Mouse (Mus musculus): Measurements from ENCODE around the gene Mup21. TPM values are rescaled to one million over a fixed set of nuclear protein-coding genes. Genes with fewer than 3 reads are reported as not detected.
"Not testable (repeated sequence)": the region's sequence is repeated elsewhere in the genome, so short reads cannot be mapped to it uniquely, and the experiment has no call there.

The Mup21 gene
- not detected in 2 replicates for polyA plus RNA-seq (2014; fragmentation: Nextera tagmentation; extraction: Ambion mirVana)

- no peaks in the 10 kb centered on the region; the same call in 1 of the 2 replicates for H3K9me3 ChIP-seq (replicated peaks; ENCODE audit: control insufficient read depth, low read length)
- no peak within 1 kb of the TSS for H3K4me3 ChIP-seq (ENCODE audit: low read depth, low read length)
- no peaks in the 10 kb centered on the region for H3K27me3 ChIP-seq (ENCODE audit: control insufficient read depth, insufficient read depth, low read length)
- no peak within 1 kb of the TSS for H3K9ac ChIP-seq (ENCODE audit: low read depth, low read length)
- WGBS (ENCODE audit: insufficient replicate concordance), result 69% methylated on average over 2 of the region's 2 CpGs
- no peaks in the 10 kb centered on the region for H3K36me3 ChIP-seq (ENCODE audit: control insufficient read depth, insufficient read depth, low read length)
- no peak within 1 kb of the TSS for H3K27ac ChIP-seq (ENCODE audit: low read depth, low read length)
- no peak within 1 kb of the TSS for H3K4me2 ChIP-seq
- no peak for ATAC-seq (replicated peaks; ENCODE audit: insufficient number of reproducible peaks, low FRiP score, low TSS enrichment)
- H3K4me1 ChIP-seq (ENCODE audit: control insufficient read depth, insufficient read depth, low read length), result no peaks in the 10 kb centered on the region
These were observed at the start of gene Mup21 for GRCm38 (mm10) chr4:62150811-62151210. Gene Mup21 (minus strand): TSS chr4:62150863.

DNA sequence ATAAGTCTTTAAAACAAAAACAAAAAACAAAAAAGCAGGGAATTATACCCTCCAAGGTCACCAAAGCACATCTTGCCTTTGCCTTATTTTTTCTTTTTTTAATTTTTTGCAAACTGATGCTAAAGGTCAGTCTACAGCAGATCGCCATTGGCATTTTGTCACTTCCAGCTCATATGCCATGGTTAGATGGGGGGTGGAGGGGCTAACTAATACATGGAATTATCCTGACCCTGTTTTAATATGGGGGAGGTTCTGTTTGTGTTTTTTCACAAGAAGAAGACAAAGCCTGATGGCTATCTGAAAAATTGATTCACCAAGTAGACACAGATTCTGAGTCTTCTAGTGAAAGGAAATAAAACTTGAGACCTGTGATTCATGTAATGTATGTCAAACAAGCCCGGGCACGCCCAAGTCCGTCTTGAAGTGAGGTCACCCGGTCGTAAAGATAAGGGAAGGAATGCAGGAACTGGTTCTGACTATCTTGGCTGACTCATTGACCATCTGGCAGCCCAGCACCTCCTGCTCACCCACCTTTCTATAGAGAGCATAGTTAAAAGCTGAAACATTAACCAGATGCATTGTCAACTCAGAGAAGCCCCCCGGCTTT lies 49.4 kb upstream of the Mup21 start:
- no peak overlapping the region for H3K27ac ChIP-seq (ENCODE audit: low read depth, low read length)
- no peaks in the 10 kb centered on the region for H3K4me1 ChIP-seq (ENCODE audit: control insufficient read depth, insufficient read depth, low read length)
- H3K36me3 ChIP-seq (ENCODE audit: control insufficient read depth, insufficient read depth, low read length), result peaks cover 46% of the 10 kb centered on the region
- 46% methylated on average over 7 of the region's 7 CpGs for WGBS (ENCODE audit: insufficient replicate concordance)
- H3K4me2 ChIP-seq, result no peak overlapping the region
- no peak for ATAC-seq (replicated peaks; ENCODE audit: insufficient number of reproducible peaks, low FRiP score, low TSS enrichment)
- H3K27me3 ChIP-seq (ENCODE audit: control insufficient read depth, insufficient read depth, low read length), result no peaks in the 10 kb centered on the region
- no peak overlapping the region for H3K9ac ChIP-seq (ENCODE audit: low read depth, low read length)
- H3K9me3 ChIP-seq (replicated peaks; ENCODE audit: control insufficient read depth, low read length), result peaks cover 7% of the 10 kb centered on the region
- no peak overlapping the region for H3K4me3 ChIP-seq (ENCODE audit: low read depth, low read length)

GRCm38 (mm10) chr4:62188778-62189177 lies 38.1 kb upstream of the Mup21 start:
- no peak overlapping the region for H3K4me2 ChIP-seq
- no peak overlapping the region for H3K9ac ChIP-seq (ENCODE audit: low read depth, low read length)
- no peak overlapping the region for H3K27ac ChIP-seq (ENCODE audit: low read depth, low read length)
- no peak overlapping the region for H3K4me3 ChIP-seq (ENCODE audit: low read depth, low read length)
- H3K36me3 ChIP-seq (ENCODE audit: control insufficient read depth, insufficient read depth, low read length), result peaks cover 45% of the 10 kb centered on the region
- no peaks in the 10 kb centered on the region for H3K4me1 ChIP-seq (ENCODE audit: control insufficient read depth, insufficient read depth, low read length)
- peaks cover 50% of the 10 kb centered on the region for H3K9me3 ChIP-seq (replicated peaks; ENCODE audit: control insufficient read depth, low read length)
- no peak for ATAC-seq (replicated peaks; ENCODE audit: insufficient number of reproducible peaks, low FRiP score, low TSS enrichment)
- H3K27me3 ChIP-seq (ENCODE audit: control insufficient read depth, insufficient read depth, low read length), result no peaks in the 10 kb centered on the region

GRCm38 (mm10) chr4:62177282-62177681 lies 26.6 kb upstream of the Mup21 start:
- H3K9me3 ChIP-seq (replicated peaks; ENCODE audit: control insufficient read depth, low read length), result no peaks in the 10 kb centered on the region
- 36% methylated on average over 5 of the region's 5 CpGs for WGBS (ENCODE audit: insufficient replicate concordance)

GRCm38 (mm10) chr4:62174471-62174870 lies 23.8 kb upstream of the Mup21 start:
- 82% methylated on average over 4 of the region's 4 CpGs for WGBS (ENCODE audit: insufficient replicate concordance)
- Histone ChIP-seq H3K9me3 (replicated peaks; ENCODE audit: control insufficient read depth, low read length) (no peaks in the 10 kb centered on the region), H3K4me2 (no peak overlapping the region), H3K27ac (ENCODE audit: low read depth, low read length) (no peak overlapping the region), H3K4me1 (ENCODE audit: control insufficient read depth, insufficient read depth, low read length) (no peaks in the 10 kb centered on the region), H3K4me3 (ENCODE audit: low read depth, low read length) (no peak overlapping the region), H3K9ac (ENCODE audit: low read depth, low read length) (no peak overlapping the region), H3K36me3 (ENCODE audit: control insufficient read depth, insufficient read depth, low read length) (no peaks in the 10 kb centered on the region), H3K27me3 (ENCODE audit: control insufficient read depth, insufficient read depth, low read length) (no peaks in the 10 kb centered on the region)
- no peak for ATAC-seq (replicated peaks; ENCODE audit: insufficient number of reproducible peaks, low FRiP score, low TSS enrichment)

More at GRCm38 (mm10) chr4:62177282-62177681, 26.6 kb upstream of the Mup21 start:
- Histone ChIP-seq H3K4me3 (ENCODE audit: low read depth, low read length) (no peak overlapping the region), H3K27me3 (ENCODE audit: control insufficient read depth, insufficient read depth, low read length) (no peaks in the 10 kb centered on the region), H3K4me1 (ENCODE audit: control insufficient read depth, insufficient read depth, low read length) (no peaks in the 10 kb centered on the region), H3K4me2 (no peak overlapping the region), H3K27ac (ENCODE audit: low read depth, low read length) (no peak overlapping the region), H3K9ac (ENCODE audit: low read depth, low read length) (no peak overlapping the region), H3K36me3 (ENCODE audit: control insufficient read depth, insufficient read depth, low read length) (no peaks in the 10 kb centered on the region)
- ATAC-seq (replicated peaks; ENCODE audit: insufficient number of reproducible peaks, low FRiP score, low TSS enrichment), result no peak

DNA sequence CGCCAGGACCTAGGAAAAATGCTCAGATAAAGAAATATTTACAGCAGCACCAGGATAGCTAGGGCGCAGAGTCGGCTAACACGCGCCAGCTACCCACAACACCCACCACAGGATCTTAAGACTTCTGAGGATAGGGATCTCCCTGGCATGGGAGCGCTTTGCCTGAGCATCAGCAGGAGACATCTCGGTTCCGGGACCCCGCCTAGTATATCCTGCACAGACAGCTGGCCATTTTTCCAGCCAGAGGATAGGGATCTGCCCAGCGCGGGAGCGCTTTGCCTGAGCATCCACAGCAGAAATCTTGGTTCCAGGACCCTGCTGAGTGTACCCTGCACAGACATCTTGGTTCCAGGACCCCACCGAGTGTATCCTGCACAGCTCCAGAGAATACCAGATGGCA lies 17.0 kb upstream of the Mup21 start:
- not testable (repeated sequence) for H3K4me2 ChIP-seq; H3K27ac ChIP-seq (ENCODE audit: low read depth, low read length); H3K9ac ChIP-seq (ENCODE audit: low read depth, low read length); H3K4me1 ChIP-seq (ENCODE audit: control insufficient read depth, insufficient read depth, low read length); ATAC-seq (replicated peaks; ENCODE audit: insufficient number of reproducible peaks, low FRiP score, low TSS enrichment); H3K36me3 ChIP-seq (ENCODE audit: control insufficient read depth, insufficient read depth, low read length); H3K9me3 ChIP-seq (replicated peaks; ENCODE audit: control insufficient read depth, low read length); H3K27me3 ChIP-seq (ENCODE audit: control insufficient read depth, insufficient read depth, low read length); H3K4me3 ChIP-seq (ENCODE audit: low read depth, low read length)
- WGBS (ENCODE audit: insufficient replicate concordance), result 86% methylated on average over 13 of the region's 13 CpGs

DNA sequence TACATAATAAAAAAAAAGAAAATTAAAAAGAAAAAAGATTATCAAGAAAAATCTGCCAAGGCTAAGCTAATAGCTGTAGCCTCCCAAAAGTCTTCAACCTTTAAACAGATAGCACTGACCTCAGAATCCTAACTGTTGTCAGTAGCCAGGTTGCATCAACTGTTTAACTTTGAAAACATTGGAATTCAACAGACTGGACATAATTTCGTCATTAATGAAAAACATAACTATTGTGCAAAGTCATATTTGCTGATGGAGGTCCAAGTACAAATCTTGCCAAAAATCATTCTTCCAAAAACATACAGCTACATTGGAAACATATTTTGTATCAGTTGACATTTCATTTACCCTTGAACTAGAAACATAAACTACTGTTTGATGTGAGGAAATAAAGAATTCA lies 7.7 kb upstream of the Mup21 start:
- H3K36me3 ChIP-seq (ENCODE audit: control insufficient read depth, insufficient read depth, low read length), result no peaks in the 10 kb centered on the region
- no peak overlapping the region for H3K4me3 ChIP-seq (ENCODE audit: low read depth, low read length)
- H3K4me1 ChIP-seq (ENCODE audit: control insufficient read depth, insufficient read depth, low read length), result no peaks in the 10 kb centered on the region
- 58% methylated on average over 1 of the region's 1 CpGs for WGBS (ENCODE audit: insufficient replicate concordance)
- H3K9ac ChIP-seq (ENCODE audit: low read depth, low read length), result no peak overlapping the region
- no peaks in the 10 kb centered on the region for H3K9me3 ChIP-seq (replicated peaks; ENCODE audit: control insufficient read depth, low read length)
- ATAC-seq (replicated peaks; ENCODE audit: insufficient number of reproducible peaks, low FRiP score, low TSS enrichment), result no peak
- no peak overlapping the region for H3K27ac ChIP-seq (ENCODE audit: low read depth, low read length)
- H3K4me2 ChIP-seq, result no peak overlapping the region
- no peaks in the 10 kb centered on the region for H3K27me3 ChIP-seq (ENCODE audit: control insufficient read depth, insufficient read depth, low read length)

DNA sequence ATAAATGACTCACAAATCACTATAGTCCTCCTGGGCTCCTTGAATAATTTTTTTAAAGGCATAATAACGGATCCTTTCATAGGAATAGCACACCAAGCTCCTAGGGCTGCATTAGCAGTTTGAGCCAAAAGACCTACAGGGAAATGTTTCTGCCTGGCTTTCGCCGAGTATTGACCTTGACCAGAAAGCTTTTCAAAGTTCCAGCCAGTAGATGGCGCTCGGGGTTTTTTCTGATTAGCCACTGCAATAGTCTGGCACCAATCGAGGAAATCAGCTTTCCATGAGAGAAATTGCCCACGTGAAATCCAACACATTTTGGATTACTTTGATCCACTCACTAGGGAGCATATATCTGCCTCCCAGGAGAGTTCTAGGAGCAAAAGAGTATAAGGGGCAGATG lies 17.0 kb downstream of the Mup21 start:
- Histone ChIP-seq H3K9ac (ENCODE audit: low read depth, low read length) (no peak overlapping the region), H3K4me2 (no peak overlapping the region), H3K9me3 (replicated peaks; ENCODE audit: control insufficient read depth, low read length) (peaks cover 11% of the 10 kb centered on the region), H3K27me3 (ENCODE audit: control insufficient read depth, insufficient read depth, low read length) (no peaks in the 10 kb centered on the region), H3K27ac (ENCODE audit: low read depth, low read length) (no peak overlapping the region), H3K4me3 (ENCODE audit: low read depth, low read length) (no peak overlapping the region), H3K4me1 (ENCODE audit: control insufficient read depth, insufficient read depth, low read length) (no peaks in the 10 kb centered on the region), H3K36me3 (ENCODE audit: control insufficient read depth, insufficient read depth, low read length) (no peaks in the 10 kb centered on the region)
- 65% methylated on average over 7 of the region's 7 CpGs for WGBS (ENCODE audit: insufficient replicate concordance)
- ATAC-seq (replicated peaks; ENCODE audit: insufficient number of reproducible peaks, low FRiP score, low TSS enrichment), result no peak

DNA sequence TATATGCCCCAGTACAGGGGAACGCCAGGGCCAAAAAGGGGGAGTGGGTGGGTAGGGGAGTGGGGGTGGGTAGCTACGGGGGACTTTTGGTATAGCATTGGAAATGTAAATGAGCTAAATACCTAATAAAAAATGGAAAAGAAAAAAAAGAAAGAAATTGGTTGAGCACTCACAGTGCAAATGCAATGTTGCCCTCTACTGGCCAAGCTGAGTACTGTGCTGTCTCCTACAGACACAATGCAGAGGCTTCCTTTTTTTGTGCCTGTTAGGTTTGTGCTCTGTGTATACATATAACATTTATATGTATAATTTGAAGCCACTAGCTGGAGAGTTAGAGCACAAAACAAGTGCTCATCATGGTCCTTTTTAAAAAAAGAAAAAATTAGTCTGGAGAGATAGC lies 47.3 kb downstream of the Mup21 start:
- H3K27me3 ChIP-seq (ENCODE audit: control insufficient read depth, insufficient read depth, low read length); H3K4me2 ChIP-seq; H3K4me1 ChIP-seq (ENCODE audit: control insufficient read depth, insufficient read depth, low read length); H3K9me3 ChIP-seq (replicated peaks; ENCODE audit: control insufficient read depth, low read length); H3K4me3 ChIP-seq (ENCODE audit: low read depth, low read length); H3K9ac ChIP-seq (ENCODE audit: low read depth, low read length); H3K36me3 ChIP-seq (ENCODE audit: control insufficient read depth, insufficient read depth, low read length); ATAC-seq (replicated peaks; ENCODE audit: insufficient number of reproducible peaks, low FRiP score, low TSS enrichment); H3K27ac ChIP-seq (ENCODE audit: low read depth, low read length): not testable (repeated sequence)
- WGBS (ENCODE audit: insufficient replicate concordance), result 75% methylated on average over 2 of the region's 2 CpGs

All from heart, embryonic 11.5 days (tissue).